Mouse (Mus musculus) kidney, embryonic 14.5 days (tissue): Measurements from ENCODE around the gene Clic4. TPM values are rescaled to one million over a fixed set of nuclear protein-coding genes. Genes with fewer than 3 reads are reported as not detected.

ENCODE experiments used
- ATAC-seq: fragments of 200-750 bp; cut with Nextera tagmentation; 2 replicates; pipeline ENCODE4 v1.8.0; 2017; ENCODE audit warnings: moderate number of reproducible peaks, mild to moderate bottlenecking, moderate TSS enrichment, moderate library complexity; ENCODE audit not compliant: low FRiP score, low TSS enrichment
- H3K27ac ChIP-seq: fragments of 300-500 bp; sonication (generic); 2 replicates; pipeline ENCODE4 v1.5.1; 2014; ENCODE audit warnings: low read depth, mild to moderate bottlenecking, low read length, moderate library complexity, mixed read lengths
- H3K27me3 ChIP-seq: fragments of 300-500 bp; sonication (generic); 2 replicates; pipeline ENCODE4 v1.6.1; 2014; ENCODE audit warnings: mild to moderate bottlenecking, low read length; ENCODE audit not compliant: control insufficient read depth, insufficient read depth
- H3K36me3 ChIP-seq: fragments of 300-500 bp; sonication (generic); 2 replicates; pipeline ENCODE4 v1.6.1; 2014; ENCODE audit warnings: low read length, mixed read lengths; ENCODE audit not compliant: control insufficient read depth, insufficient read depth
- H3K4me1 ChIP-seq: fragments of 300-500 bp; sonication (generic); 2 replicates; pipeline ENCODE4 v1.6.1; 2014; ENCODE audit warnings: low read length, mixed read lengths; ENCODE audit not compliant: control insufficient read depth, insufficient read depth
- H3K4me2 ChIP-seq: fragments of 300-500 bp; sonication (generic); replicated peaks from 2 replicates; pipeline ENCODE4 v1.6.1; 2014; ENCODE audit warnings: low read depth, mild to moderate bottlenecking, low read length
- H3K4me3 ChIP-seq: fragments of 300-500 bp; sonication (generic); 2 replicates; pipeline ENCODE4 v1.5.1; 2014; ENCODE audit warnings: mild to moderate bottlenecking, low read length
- H3K9ac ChIP-seq: fragments of 300-500 bp; sonication (generic); 2 replicates; pipeline ENCODE4 v1.6.1; 2014; ENCODE audit warnings: low read depth, mild to moderate bottlenecking, low read length, moderate library complexity
- H3K9me3 ChIP-seq: fragments of 300-500 bp; sonication (generic); 2 replicates; pipeline ENCODE4 v1.6.1; 2016; ENCODE audit warnings: low read length; ENCODE audit not compliant: control insufficient read depth
- WGBS: fragments of 180-500 bp; shearing (Covaris S2); extraction: QIAGEN DNeasy Blood & Tissue Kit; methylation state at CpG from one replicate; pipeline ENCODE4 v1.1.7; 2014; 5-methylcytosine and 5-hydroxymethylcytosine counted together
- polyA plus RNA-seq: library from polyadenylated mRNA; unstranded; fragments of >200 nt; fragmentation: Nextera tagmentation; extraction: Ambion mirVana; gene quantifications from 2 replicates; pipeline ENCODE4 v1.2.1, GENCODE M21; 2014

Gene Clic4
- polyA plus RNA-seq, 1 experiment from 2014 or later, result 132 TPM

- Histone ChIP-seq H3K4me2 (no peak overlapping the region), H3K27me3 (no peaks in the 10 kb centered on the region), H3K9me3 (no peaks in the 10 kb centered on the region), H3K27ac (no peak overlapping the region; the same call in 1 of the 2 replicates), H3K4me1 (peaks cover 29% of the 10 kb centered on the region), H3K9ac (peak overlapping the region; percentile 9; the same call in 1 of the 2 replicates), H3K36me3 (peaks cover 8% of the 10 kb centered on the region; the same call in 1 of the 2 replicates), H3K4me3 (no peak overlapping the region)
- 69% methylated on average over 9 of the region's 9 CpGs for WGBS
- no peak for ATAC-seq
Measured at GRCm38 (mm10) chr4:135257881-135258476, 14.6 kb downstream of the Clic4 start.

GRCm38 (mm10) chr4:135256536-135257450, 15.8 kb downstream of the Clic4 start:
- Histone ChIP-seq H3K9ac (no peak overlapping the region), H3K4me3 (no peak overlapping the region), H3K36me3 (peaks cover 3% of the 10 kb centered on the region; the same call in 1 of the 2 replicates), H3K4me1 (peaks cover 32% of the 10 kb centered on the region), H3K4me2 (no peak overlapping the region), H3K27ac (no peak overlapping the region; the same call in 1 of the 2 replicates), H3K9me3 (no peaks in the 10 kb centered on the region), H3K27me3 (no peaks in the 10 kb centered on the region)
- no peak for ATAC-seq
- WGBS, result 90% methylated on average over 11 of the region's 11 CpGs

- Histone ChIP-seq H3K27ac (peak overlapping the region; percentile 91), H3K4me1 (peaks cover 33% of the 10 kb centered on the region), H3K36me3 (no peaks in the 10 kb centered on the region; the same call in 1 of the 2 replicates), H3K27me3 (no peaks in the 10 kb centered on the region), H3K9ac (peak overlapping the region; percentile 8), H3K4me3 (no peak overlapping the region), H3K9me3 (no peaks in the 10 kb centered on the region), H3K4me2 (no peak overlapping the region; the same call in 1 of the 2 replicates)
- WGBS, result 20% methylated on average over 3 of the region's 3 CpGs
- ATAC-seq, result peak; percentile 55; the same call in 1 of the 2 replicates
Measured at GRCm38 (mm10) chr4:135254770-135255169, 17.8 kb downstream of the Clic4 start.

- ATAC-seq, result no peak; the same call in 1 of the 2 replicates
- no peak overlapping the region; the same call in 1 of the 2 replicates for H3K4me2 ChIP-seq
- H3K4me1 ChIP-seq, result peaks cover 33% of the 10 kb centered on the region
- peak overlapping the region; percentile 8; the same call in 1 of the 2 replicates for H3K9ac ChIP-seq
- 74% methylated on average over 4 of the region's 4 CpGs for WGBS
- H3K27me3 ChIP-seq, result no peaks in the 10 kb centered on the region
- H3K9me3 ChIP-seq, result no peaks in the 10 kb centered on the region; the same call in 1 of the 2 replicates
- no peak overlapping the region for H3K4me3 ChIP-seq
- H3K27ac ChIP-seq, result peak overlapping the region; percentile 91
- no peaks in the 10 kb centered on the region; the same call in 1 of the 2 replicates for H3K36me3 ChIP-seq
Measured at GRCm38 (mm10) chr4:135254321-135254720, 18.3 kb downstream of the Clic4 start.

- H3K4me1 ChIP-seq, result peaks cover 32% of the 10 kb centered on the region
- H3K27me3 ChIP-seq, result no peaks in the 10 kb centered on the region
- H3K4me2 ChIP-seq, result no peak overlapping the region
- H3K4me3 ChIP-seq, result no peak overlapping the region
- no peaks in the 10 kb centered on the region; the same call in 1 of the 2 replicates for H3K36me3 ChIP-seq
- ATAC-seq, result no peak
- WGBS, result 79% methylated on average over 12 of the region's 12 CpGs
- H3K9ac ChIP-seq, result no peak overlapping the region
- peak overlapping the region; percentile 91; the same call in 1 of the 2 replicates for H3K27ac ChIP-seq
- no peaks in the 10 kb centered on the region; the same call in 1 of the 2 replicates for H3K9me3 ChIP-seq
Measured at GRCm38 (mm10) chr4:135253239-135254039, 19.2 kb downstream of the Clic4 start.

- Histone ChIP-seq H3K9ac (no peak overlapping the region), H3K36me3 (no peaks in the 10 kb centered on the region; the same call in 1 of the 2 replicates), H3K4me1 (peaks cover 26% of the 10 kb centered on the region), H3K9me3 (no peaks in the 10 kb centered on the region; the same call in 1 of the 2 replicates), H3K4me3 (no peak overlapping the region), H3K27ac (no peak overlapping the region), H3K4me2 (no peak overlapping the region), H3K27me3 (no peaks in the 10 kb centered on the region)
- no peak for ATAC-seq
- WGBS, result 46% methylated on average over 2 of the region's 2 CpGs
Measured at GRCm38 (mm10) chr4:135251801-135252200, 20.8 kb downstream of the Clic4 start.

- ATAC-seq, result no peak
- H3K27ac ChIP-seq, result no peak overlapping the region
Measured at GRCm38 (mm10) chr4:135248250-135249018, 24.2 kb downstream of the Clic4 start.

More at GRCm38 (mm10) chr4:135248250-135249018, 24.2 kb downstream of the Clic4 start:
- H3K27me3 ChIP-seq, result no peaks in the 10 kb centered on the region
- 74% methylated on average over 9 of the region's 9 CpGs for WGBS
- H3K36me3 ChIP-seq, result no peaks in the 10 kb centered on the region; the same call in 1 of the 2 replicates
- H3K4me3 ChIP-seq, result no peak overlapping the region
- H3K9ac ChIP-seq, result no peak overlapping the region
- peaks cover 24% of the 10 kb centered on the region for H3K4me1 ChIP-seq
- no peaks in the 10 kb centered on the region; the same call in 1 of the 2 replicates for H3K9me3 ChIP-seq
- no peak overlapping the region for H3K4me2 ChIP-seq
